In genomic region chr6:53067989-53068874, GRCm38 (mm10) we compare ENCODE assay signal across 8 mouse cellular contexts. TPM values are rescaled to one million over a fixed set of nuclear protein-coding genes. Genes with fewer than 3 reads are reported as not detected.
A peak's percentile ranks its signal among the peaks of the same experiment; 100 is the strongest.
DNase-seq lines count a peak whose midpoint lies in the region; ATAC-seq lines count a peak whose summit lies in the region.

Gene Jazf1 (minus strand): TSS chr6:53068631.

- H3K36me3 ChIP-seq in hindbrain, embryonic 10.5 days, result no peaks in the 10 kb centered on the region
- H3K36me3 ChIP-seq in lung, embryonic 16.5 days (ENCODE audit: control insufficient read depth, insufficient read depth, low read length), result no peaks in the 10 kb centered on the region

- H3K4me2 ChIP-seq in lung, embryonic 16.5 days (ENCODE audit: low read depth, low read length), result peak within 1 kb of the TSS; percentile 95

- peak within 1 kb of the TSS; percentile 78 for H3K4me3 ChIP-seq in hindbrain, embryonic 10.5 days
- H3K4me3 ChIP-seq in lung, embryonic 16.5 days (ENCODE audit: low read length), result peak within 1 kb of the TSS; percentile 90

- H3K27me3 ChIP-seq in hindbrain, embryonic 10.5 days (ENCODE audit: insufficient read depth, poor library complexity, severe bottlenecking), result peaks cover 63% of the 10 kb centered on the region
- peaks cover 13% of the 10 kb centered on the region for H3K27me3 ChIP-seq in lung, embryonic 16.5 days (ENCODE audit: control insufficient read depth, insufficient read depth, low read depth, low read length)

- peak; percentile 20 for DNase-seq in ES-CJ7 (ENCODE audit: low read depth, low spot score)
- peak; percentile 59 for DNase-seq in cerebellum, adult 11-12 months
- peak; percentile 66 for DNase-seq in hindbrain, embryonic 10.5 days (ENCODE audit: low spot score)
- peak; percentile 38 for DNase-seq in layer of hippocampus, adult 9-11 months
- peak; percentile 58 for DNase-seq in ovary, postnatal 36 days (ENCODE audit: low spot score)
- peak; percentile 74 for DNase-seq in thymus, postnatal 25 days

- peaks cover 17% of the 10 kb centered on the region for H3K4me1 ChIP-seq in hindbrain, embryonic 10.5 days (replicated peaks)
- H3K4me1 ChIP-seq in lung, embryonic 16.5 days (replicated peaks; ENCODE audit: control insufficient read depth, insufficient read depth, low read length), result peaks cover 3% of the 10 kb centered on the region; the same call in 1 of the 2 replicates

- 7% methylated on average over 120 of the region's 133 CpGs for WGBS in hindbrain, embryonic 10.5 days
- whole genome bisulfite sequencing in lung, embryonic 16.5 days, result 0% methylated on average over 28 of the region's 133 CpGs

- peak within 1 kb of the TSS; percentile 80 for H3K9ac ChIP-seq in lung, embryonic 16.5 days (ENCODE audit: low read length)

- ATAC-seq in frontal cortex, adult (ENCODE audit: low TSS enrichment), result peak; percentile 81
- ATAC-seq in lung, embryonic 16.5 days (ENCODE audit: low read depth), result peak; percentile 89

- H3K9me3 ChIP-seq in hindbrain, embryonic 10.5 days, result no peaks in the 10 kb centered on the region
- H3K9me3 ChIP-seq in lung, embryonic 16.5 days (ENCODE audit: control insufficient read depth, low read length), result no peaks in the 10 kb centered on the region

- H3K27ac ChIP-seq in hindbrain, embryonic 10.5 days, result peak within 1 kb of the TSS; percentile 89
- H3K27ac ChIP-seq in lung, embryonic 16.5 days (ENCODE audit: low read length), result 0 out of 2 replicates have a peak within 1 kb of the TSS, but pooled peaks have one; percentile 16

RNA-seq across cellular contexts. Expression of gene Jazf1, which starts in this region (rescaled TPM):
- polyA plus RNA-seq in hindbrain, embryonic 10.5 days (2016; fragmentation: Nextera tagmentation; extraction: Ambion mirVana), result 4.6 and 6.1 TPM in 2 replicates
- 5.1 and 5.3 TPM in 2 replicates for polyA plus RNA-seq in lung, embryonic 16.5 days (2015; fragmentation: Nextera tagmentation; extraction: Ambion mirVana)

Comparison
In these comparisons a context has a peak if more than half of its experiments do, and no peak if none do; other contexts are left out.
1. Peak in every context shown above with its lines: DNase-seq, ATAC-seq, H3K4me3 ChIP-seq and H3K27ac ChIP-seq.
2. DNase-seq: peak in every context shown above with its lines; median percentile 74 in thymus, postnatal 25 days; 66 in hindbrain, embryonic 10.5 days; 59 in cerebellum, adult 11-12 months; 58 in ovary, postnatal 36 days; 38 in layer of hippocampus, adult 9-11 months; 20 in ES-CJ7.